Mouse (Mus musculus) left cerebral cortex, postnatal 4 days (tissue): ENCODE results near the gene Itpkb. TPM values are rescaled to one million over a fixed set of nuclear protein-coding genes. Genes with fewer than 3 reads are reported as not detected.
A peak's percentile ranks its signal among the peaks of the same experiment; 100 is the strongest.

ENCODE experiments used
- DNase-seq: peaks from one replicate; pipeline ENCODE4 v3.0.0-alpha.2; 2022
- intact Hi-C: fragments of 180-260 bp; cut with DNase I; formaldehyde crosslinking; loops from one replicate; pipeline ENCODE4 v1.15.1; 2025
- total RNA-seq, 2 experiments: library from RNA; stranded (reverse); gene quantifications; 2 replicates each; pipeline ENCODE4 v1.2.3; 2021

Itpkb gene
- total RNA-seq, 2 experiments from 2014 or later, result 12.1 to 12.3 TPM

GRCm38 (mm10) chr1:180313517-180314440 is 16.5 kb upstream of the Itpkb start:
- intact Hi-C loops, result no loop called here
- DNase-seq, result peak; percentile 41

- intact Hi-C loops, result no loop called here
- no peak for DNase-seq
These were observed 15.6 kb upstream of the Itpkb start for GRCm38 (mm10) chr1:180314641-180315040.

- DNase-seq, result no peak
- intact Hi-C loops, result no loop called here
These were observed 15.2 kb upstream of the Itpkb start for GRCm38 (mm10) chr1:180315127-180315526.

- no peak for DNase-seq
- intact Hi-C loops, result no loop called here
These were observed 12.8 kb upstream of the Itpkb start for GRCm38 (mm10) chr1:180317450-180317849.

- no peak for DNase-seq
- intact Hi-C loops, result no loop called here
These were observed 11.9 kb upstream of the Itpkb start for GRCm38 (mm10) chr1:180318407-180318806.

- no peak for DNase-seq
- intact Hi-C loops, result no loop called here
These were observed 10.4 kb upstream of the Itpkb start for GRCm38 (mm10) chr1:180319895-180320294.

GRCm38 (mm10) chr1:180322896-180323295 is 7.4 kb upstream of the Itpkb start:
- DNase-seq, result no peak
- intact Hi-C loops, result no loop called here

GRCm38 (mm10) chr1:180323491-180323890 is 6.8 kb upstream of the Itpkb start:
- no peak for DNase-seq

GRCm38 (mm10) chr1:180324271-180324670 is 6.0 kb upstream of the Itpkb start:
- intact Hi-C loops, result no loop called here

More at GRCm38 (mm10) chr1:180323491-180323890, 6.8 kb upstream of the Itpkb start:
- intact Hi-C loops, result no loop called here

GRCm38 (mm10) chr1:180328794-180329665 is 1.3 kb upstream of the Itpkb start:
- DNase-seq, result no peak
- intact Hi-C loops, result no loop called here

More at GRCm38 (mm10) chr1:180324271-180324670, 6.0 kb upstream of the Itpkb start:
- DNase-seq, result no peak

- no peak for DNase-seq
- intact Hi-C loops, result loop anchor here (5.0 kb wide), 1 partner anchor 38 kb away; no protein-coding TSS in a partner anchor
These were observed 579 bp upstream of the Itpkb start for GRCm38 (mm10) chr1:180329706-180330105.

- peak; percentile 38 for DNase-seq
- intact Hi-C loops, result loop anchor here (5.0 kb wide), 1 partner anchor 36 kb away; no protein-coding TSS in a partner anchor
These were observed 641 bp downstream of the Itpkb start for GRCm38 (mm10) chr1:180330707-180331545.

GRCm38 (mm10) chr1:180331546-180332075 is 1.3 kb downstream of the Itpkb start:
- intact Hi-C loops, result loop anchor here (5.0 kb wide), 1 partner anchor 36 kb away; no protein-coding TSS in a partner anchor
- no peak for DNase-seq

GRCm38 (mm10) chr1:180332076-180332927 is 2.0 kb downstream of the Itpkb start:
- DNase-seq, result peak; percentile 38
- intact Hi-C loops, result loop anchor here (5.0 kb wide), 1 partner anchor 35 kb away; no protein-coding TSS in a partner anchor

- DNase-seq, result no peak
- intact Hi-C loops, result loop anchor here (5.0 kb wide), 1 partner anchor 34 kb away; no protein-coding TSS in a partner anchor
These were observed 2.7 kb downstream of the Itpkb start for GRCm38 (mm10) chr1:180332928-180333440.

- DNase-seq, result peak; percentile 26
- intact Hi-C loops, result loop anchor here (5.0 kb wide), 1 partner anchor 34 kb away; no protein-coding TSS in a partner anchor
These were observed 3.3 kb downstream of the Itpkb start for GRCm38 (mm10) chr1:180333588-180333987.

GRCm38 (mm10) chr1:180334541-180334940 is 4.3 kb downstream of the Itpkb start:
- no peak for DNase-seq
- intact Hi-C loops, result loop anchor here (5.0 kb wide), 1 partner anchor 33 kb away; no protein-coding TSS in a partner anchor
